Mouse (Mus musculus) embryonic fibroblast, embryonic 13.5 days (primary cell): Measurements from ENCODE around the gene Dock9.

Experiments
- CTCF ChIP-seq: IDR thresholded peaks from 2 replicates; pipeline ENCODE4 v1.5.1; 2011; ENCODE audit warnings: mild to moderate bottlenecking, control low read depth, low read length, moderate library complexity, borderline replicate concordance; ENCODE audit not compliant: insufficient read depth
- POLR2A ChIP-seq: IDR thresholded peaks from 2 replicates; pipeline ENCODE4 v1.6.1; 2011; ENCODE audit warnings: low read depth, mild to moderate bottlenecking, control low read depth, low read length, moderate library complexity

DNA sequence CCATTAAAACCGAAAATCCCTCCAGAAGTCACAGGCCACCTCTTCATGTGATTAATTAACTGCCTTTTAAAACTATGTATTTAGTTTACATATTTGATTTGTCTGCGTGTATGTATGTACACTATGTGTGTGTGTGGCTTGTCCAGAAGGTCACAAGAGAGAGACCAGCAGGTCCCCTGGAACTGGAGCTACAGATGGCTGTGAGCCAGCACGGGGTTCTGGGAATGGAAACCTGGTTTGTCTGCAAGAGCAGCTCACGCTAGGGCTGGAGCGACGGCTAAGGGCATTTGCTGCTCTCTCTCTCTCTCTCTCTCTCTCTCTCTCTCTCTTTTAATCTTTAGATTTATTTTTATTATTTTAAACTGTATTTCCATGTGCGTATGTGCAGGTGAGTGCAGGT, 144.4 kb downstream of the Dock9 start:
- no peak for TF ChIP-seq POLR2A
- TF ChIP-seq CTCF = no peak
